Mouse (Mus musculus) retina, postnatal 1 day (tissue): ENCODE measurements around the gene Olfr315.
"Not testable (repeated sequence)": the region's sequence is repeated elsewhere in the genome, so short reads cannot be mapped to it uniquely, and the experiment has no call there.

Experiments used
- DNase-seq: peaks from one replicate; pipeline ENCODE4 v3.0.0-alpha.2; 2012

Gene Olfr315

DNA sequence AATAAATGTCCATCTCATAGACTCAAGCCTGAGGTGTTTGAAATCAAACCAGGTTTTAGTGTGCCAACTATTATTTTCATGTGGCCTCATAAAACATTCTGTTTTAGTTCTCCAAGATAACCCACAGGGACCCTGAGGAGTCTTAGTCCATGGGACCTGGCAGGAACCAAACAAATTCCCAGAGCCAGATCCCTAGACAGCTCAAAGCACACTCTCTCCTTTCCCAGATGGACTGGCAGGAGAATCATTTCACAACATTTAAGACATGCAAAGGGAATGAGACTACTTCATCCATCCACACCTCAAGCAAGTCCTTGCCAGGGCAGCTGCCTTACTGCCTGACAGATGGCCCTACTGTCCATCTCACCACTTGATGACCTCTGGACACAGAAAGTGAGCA lies 55.9 kb downstream of the Olfr315 start, which contains the start of gene Olfr312:
Gene Olfr312, plus strand, starts transcription at position 301 of the 400 bp plus-strand sequence.
- not testable (repeated sequence) for DNase-seq

DNA sequence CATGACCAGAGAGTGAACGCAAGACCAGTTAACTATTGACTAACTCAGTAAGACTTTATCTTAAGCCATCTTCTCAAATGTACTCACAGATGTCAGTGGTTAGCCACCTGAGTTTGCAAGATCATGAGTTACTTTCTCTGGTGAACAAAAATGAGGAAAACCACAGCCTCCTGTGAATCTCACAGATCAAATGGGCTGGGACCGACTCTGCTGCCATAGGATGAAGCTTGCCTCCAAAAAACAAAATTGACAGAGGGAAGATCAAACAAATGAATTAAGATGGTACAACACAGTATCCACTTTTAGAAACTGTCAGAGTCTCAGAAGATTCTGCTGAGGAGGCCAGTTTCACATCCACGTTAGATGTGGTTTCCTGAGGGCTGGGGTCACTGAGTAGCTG lies 56.8 kb downstream of the Olfr315 start:
- DNase-seq: no peak
